Mouse (Mus musculus) E14TG2a.4 (cell line): Measurements from ENCODE around the gene Daw1.

ENCODE experiments used
- CTCF ChIP-seq: conservative IDR thresholded peaks from 2 replicates; pipeline ENCODE4 v1.5.1; 2014; ENCODE audit warnings: low read length
- NANOG ChIP-seq: IDR thresholded peaks from 2 replicates; pipeline ENCODE4 v1.6.1; 2014; ENCODE audit warnings: borderline replicate concordance, low read length, mixed read lengths
- POU5F1 ChIP-seq: IDR thresholded peaks from 2 replicates; pipeline ENCODE4 v1.6.1; 2014; ENCODE audit warnings: low read length, borderline replicate concordance

DNA sequence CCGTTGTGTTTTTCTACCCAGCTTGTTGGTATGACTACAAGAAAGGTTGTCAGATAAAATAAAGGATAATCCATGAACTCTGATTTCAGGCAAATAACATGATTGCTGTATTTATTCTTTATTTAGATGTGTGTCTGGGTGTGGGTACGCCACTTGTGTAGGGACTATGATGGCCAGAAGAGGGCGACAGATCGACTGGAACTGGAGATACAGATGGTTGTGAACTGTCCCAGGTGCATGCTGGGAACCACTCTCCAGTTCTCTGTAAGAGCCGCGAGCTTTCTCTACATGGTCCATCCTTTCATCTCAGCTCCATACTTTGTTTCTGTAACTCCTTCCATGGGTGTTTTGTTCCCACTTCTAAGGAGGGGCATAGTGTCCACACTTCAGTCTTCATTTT is 20.8 kb upstream of the Daw1 start:
- TF ChIP-seq CTCF: peak; percentile 39
- no peak for TF ChIP-seq POU5F1
- TF ChIP-seq NANOG: no peak
